Mouse (Mus musculus) natural killer cell, adult 2 months (primary cell): ENCODE data around the gene Hist1h4m.
"Not testable (repeated sequence)": the region's sequence is repeated elsewhere in the genome, so short reads cannot be mapped to it uniquely, and the experiment has no call there.

ENCODE experiments used
- DNase-seq, 2 experiments: peaks; one replicate each; pipeline ENCODE4 v3.0.0; 2022; ENCODE audit warnings: low spot score in 2 of 2

Gene Hist1h4m

DNA sequence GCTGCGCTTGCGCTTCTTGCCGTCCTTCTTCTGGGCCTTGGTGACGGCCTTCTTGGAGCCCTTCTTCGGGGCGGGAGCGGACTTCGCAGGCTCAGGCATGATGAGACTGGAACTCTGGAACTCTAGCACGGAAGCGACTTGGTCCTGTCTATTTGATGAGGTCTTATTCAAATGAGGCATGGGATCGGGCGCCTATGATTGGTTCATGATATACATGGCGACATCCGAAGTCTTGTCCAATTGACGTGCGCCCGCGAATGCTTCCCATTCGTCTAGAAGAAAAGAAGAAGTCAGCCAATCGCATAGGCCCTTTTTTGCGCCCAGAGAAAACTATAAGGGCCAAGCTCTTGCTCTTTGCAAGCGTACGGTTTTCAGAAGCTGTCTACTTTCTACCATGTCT lies 1.5 kb upstream of the Hist1h4m start, which contains the start of the genes Hist1h2bq and Hist1h2ao:
Gene Hist1h2bq (minus strand): TSS at position 125 of the 400 bp plus-strand sequence.
Gene Hist1h2ao (plus strand): TSS at position 393 of the 400 bp plus-strand sequence.
- not testable (repeated sequence) for DNase-seq

DNA sequence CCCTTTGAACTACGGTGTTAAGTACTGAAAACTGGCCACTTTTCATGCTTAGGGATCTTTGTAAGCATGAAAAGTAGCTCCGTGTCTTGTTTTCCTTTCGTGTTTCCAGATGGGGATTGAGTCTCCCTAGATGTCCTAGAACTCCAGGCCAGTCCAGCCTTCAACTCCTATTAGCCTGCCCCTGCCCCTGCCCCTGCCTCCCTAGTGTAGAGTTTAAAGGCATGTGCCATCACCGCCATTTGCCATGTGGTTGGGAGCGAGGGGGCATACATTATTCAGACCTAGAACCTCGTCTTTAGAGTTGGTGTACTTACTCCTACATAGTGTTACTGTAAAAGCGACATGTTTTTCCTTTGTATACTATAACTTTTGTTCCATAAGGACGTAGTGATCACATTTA lies 472 bp upstream of the Hist1h4m start:
- not testable (repeated sequence) for DNase-seq

DNA sequence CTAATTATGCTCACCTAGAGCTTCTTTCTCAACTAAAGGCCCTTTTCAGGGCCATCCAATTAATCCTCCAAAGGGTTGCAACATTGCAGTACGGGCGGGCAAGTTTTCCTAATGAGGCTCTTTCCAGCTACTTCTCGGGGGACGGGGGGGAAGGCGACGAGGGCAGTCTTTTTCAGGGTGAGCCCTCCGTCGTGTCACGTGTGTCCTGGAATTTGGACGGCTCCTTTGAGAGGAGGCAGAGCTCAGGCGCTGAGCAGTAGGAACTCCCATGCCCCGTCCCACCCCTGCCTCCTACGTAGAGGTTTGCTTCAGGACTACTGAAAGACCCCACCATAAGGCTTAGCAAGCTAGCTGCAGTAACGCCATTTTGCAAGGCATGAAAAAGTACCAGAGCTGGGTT lies 546 bp downstream of the Hist1h4m start:
- not testable (repeated sequence) for DNase-seq

DNA sequence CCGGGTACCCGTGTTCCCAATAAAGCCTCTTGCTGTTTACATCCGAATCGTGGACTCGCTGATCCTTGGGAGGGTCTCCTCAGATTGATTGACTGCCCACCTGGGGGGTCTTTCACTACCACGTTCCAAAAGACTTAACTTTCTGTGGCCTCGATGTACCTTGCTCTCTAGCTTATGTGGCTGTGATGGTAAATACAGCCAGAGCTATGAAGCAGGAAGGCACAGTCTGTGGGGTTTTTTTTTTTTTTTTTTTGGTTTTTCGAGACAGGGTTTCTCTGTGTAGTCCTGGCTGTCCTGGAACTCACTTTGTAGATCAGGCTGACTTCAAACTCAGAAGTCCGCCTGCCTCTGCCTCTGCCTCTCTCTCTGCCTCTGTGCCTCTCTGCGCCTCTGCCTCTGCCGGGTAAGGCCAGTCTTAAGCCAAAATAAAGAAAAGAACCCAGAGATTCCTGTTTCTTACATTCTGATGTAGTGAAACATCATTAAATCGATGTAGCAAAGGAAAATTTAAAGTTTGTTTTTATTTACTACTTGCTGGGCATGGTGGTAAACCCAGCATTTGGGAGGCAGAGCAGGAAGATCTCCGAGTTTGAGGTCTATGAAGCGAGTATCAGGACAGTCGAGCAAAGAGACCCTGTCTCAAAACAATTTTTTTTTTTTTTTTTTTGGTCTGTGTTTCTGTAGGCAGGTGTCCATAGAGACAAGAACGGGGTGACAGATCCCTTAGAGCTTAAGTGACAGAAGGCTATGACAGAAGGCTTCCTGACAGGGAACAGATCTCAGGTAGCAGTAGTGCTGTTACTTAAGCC lies 8.7 kb downstream of the Hist1h4m start:
- not testable (repeated sequence) for DNase-seq

DNA sequence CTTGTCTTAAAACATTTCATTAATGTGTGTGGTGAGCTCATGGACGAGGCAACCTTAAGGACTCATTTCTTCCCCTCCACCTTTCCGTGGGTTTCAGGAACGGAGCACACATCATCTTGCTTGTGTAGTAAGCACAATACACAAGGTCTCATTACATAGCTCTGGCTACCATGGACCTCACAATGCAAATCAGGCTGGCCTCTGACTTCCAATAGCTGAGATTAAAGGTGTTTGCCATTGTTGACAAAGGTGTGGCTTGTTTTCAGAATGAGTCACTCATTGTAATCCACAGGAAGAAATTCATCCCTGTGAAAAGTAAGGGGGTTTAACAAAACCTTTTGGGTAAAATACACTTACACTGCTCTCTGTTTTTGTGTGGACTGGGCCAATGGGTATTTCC lies 17.0 kb downstream of the Hist1h4m start:
- DNase-seq, result no peak

DNA sequence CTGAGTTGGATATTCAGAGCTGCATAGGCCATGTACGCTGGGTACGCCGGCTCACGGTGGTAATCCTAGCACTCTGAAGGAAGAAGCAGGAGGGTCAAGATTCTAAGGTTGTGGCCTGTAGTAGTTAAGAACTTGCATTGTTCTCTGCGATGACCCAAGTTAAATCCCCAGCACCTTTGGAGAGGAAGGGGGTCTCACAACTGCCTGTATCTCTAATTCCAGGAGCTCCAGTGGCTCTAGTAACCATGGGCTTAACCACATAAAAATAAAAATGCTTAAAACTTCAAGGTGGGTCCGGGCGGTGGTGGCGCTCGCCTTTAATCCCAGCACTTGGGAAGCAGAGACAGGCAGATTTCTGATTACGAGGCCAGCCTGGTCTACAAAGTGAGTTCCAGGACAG lies 18.8 kb downstream of the Hist1h4m start:
- DNase-seq, result no peak

DNA sequence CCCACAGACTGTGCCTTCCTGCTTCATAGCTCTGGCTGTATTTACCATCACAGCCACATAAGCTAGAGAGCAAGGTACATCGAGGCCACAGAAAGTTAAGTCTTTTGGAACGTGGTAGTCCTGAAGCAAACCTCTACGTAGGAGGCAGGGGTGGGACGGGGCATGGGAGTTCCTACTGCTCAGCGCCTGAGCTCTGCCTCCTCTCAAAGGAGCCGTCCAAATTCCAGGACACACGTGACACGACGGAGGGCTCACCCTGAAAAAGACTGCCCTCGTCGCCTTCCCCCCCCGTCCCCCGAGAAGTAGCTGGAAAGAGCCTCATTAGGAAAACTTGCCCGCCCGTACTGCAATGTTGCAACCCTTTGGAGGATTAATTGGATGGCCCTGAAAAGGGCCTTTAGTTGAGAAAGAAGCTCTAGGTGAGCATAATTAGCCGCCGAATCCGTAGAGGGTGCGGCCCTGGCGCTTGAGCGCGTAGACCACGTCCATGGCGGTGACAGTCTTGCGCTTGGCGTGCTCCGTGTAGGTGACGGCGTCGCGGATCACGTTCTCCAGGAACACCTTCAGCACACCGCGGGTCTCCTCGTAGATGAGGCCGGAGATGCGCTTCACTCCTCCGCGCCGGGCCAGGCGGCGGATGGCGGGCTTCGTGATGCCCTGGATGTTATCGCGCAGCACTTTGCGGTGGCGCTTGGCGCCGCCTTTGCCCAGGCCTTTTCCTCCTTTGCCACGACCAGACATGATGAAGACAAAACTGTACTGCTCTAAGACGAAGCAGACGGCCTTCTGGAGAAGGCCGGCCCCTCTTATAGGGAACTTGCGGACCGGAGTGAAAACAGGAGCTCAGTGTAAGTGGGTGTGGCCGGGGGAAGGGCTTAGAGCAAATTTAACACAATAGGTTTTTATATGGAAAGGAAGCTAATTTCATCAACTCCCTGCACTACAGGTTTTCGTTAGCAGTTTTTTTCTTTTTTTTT lies 20.2 kb downstream of the Hist1h4m start, which contains the start of gene Hist1h4n:
Gene Hist1h4n (minus strand): TSS at position 779 of the 977 bp plus-strand sequence.
- DNase-seq, result peak; percentile 18 to 40

DNA sequence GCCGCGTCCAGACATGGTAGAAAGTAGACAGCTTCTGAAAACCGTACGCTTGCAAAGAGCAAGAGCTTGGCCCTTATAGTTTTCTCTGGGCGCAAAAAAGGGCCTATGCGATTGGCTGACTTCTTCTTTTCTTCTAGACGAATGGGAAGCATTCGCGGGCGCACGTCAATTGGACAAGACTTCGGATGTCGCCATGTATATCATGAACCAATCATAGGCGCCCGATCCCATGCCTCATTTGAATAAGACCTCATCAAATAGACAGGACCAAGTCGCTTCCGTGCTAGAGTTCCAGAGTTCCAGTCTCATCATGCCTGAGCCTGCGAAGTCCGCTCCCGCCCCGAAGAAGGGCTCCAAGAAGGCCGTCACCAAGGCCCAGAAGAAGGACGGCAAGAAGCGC lies 21.9 kb downstream of the Hist1h4m start, which contains the start of the genes Hist1h2ap and Hist1h2br:
Gene Hist1h2ap (minus strand): TSS at position 47 of the 400 bp plus-strand sequence.
Gene Hist1h2br (plus strand): TSS at position 283 of the 400 bp plus-strand sequence.
- DNase-seq, result not testable (repeated sequence)

DNA sequence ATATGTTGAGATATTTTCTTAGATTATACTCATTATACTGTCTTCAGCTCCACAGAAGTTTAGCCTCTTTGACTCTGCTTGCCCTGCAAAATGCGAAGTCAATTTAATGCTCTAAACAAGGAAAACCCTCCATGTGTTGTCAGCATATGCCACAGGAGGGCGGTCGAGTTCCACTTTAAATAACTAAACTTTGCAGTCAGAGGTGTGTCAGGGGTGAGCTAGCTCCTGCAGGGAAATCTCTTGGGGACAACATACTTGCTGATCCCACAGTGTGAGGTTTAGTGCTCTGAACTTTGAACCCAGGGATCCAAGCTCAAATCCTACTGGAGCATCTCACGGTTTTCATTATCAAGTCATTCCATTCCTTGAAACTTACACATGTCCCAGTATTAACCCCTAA lies 29.0 kb downstream of the Hist1h4m start:
- not testable (repeated sequence) for DNase-seq

DNA sequence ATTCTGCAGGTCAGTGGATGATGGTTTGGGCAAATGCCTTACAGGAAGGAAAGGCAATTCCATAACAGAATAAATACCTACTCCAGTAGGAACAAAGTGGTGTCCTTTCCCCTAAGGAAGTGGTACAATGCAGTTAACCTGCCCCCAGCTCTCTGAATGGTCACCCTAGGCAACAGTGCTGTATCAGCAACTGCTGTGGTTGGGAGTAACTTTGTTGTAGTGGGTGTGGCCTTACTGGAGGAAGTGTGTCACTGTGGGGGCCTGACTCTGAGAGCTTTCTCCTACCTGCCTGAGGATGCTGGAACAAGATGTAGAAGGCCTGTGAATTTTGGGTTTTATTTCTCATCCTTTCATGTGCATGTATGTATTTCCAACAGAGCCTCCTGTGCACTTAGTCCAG lies 34.8 kb downstream of the Hist1h4m start:
- not testable (repeated sequence) for DNase-seq

DNA sequence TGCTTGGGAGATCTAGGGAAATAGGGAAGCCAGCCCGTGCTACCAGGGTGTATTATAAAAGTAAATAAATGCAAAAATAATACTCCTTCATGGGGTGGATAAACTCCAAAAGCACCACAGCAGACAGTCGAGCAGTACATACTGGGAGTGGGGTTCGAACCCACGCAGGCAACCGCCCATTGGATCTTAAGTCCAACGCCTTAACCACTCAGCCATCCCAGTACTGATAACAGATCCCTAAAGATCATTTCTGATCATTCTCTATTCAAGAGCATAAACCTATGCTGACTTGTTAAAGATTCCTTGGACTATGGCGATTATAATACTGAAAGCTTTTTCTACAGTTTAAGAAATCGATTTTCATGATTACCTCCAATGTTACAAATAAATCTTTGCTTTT lies 36.3 kb downstream of the Hist1h4m start:
- no peak for DNase-seq

DNA sequence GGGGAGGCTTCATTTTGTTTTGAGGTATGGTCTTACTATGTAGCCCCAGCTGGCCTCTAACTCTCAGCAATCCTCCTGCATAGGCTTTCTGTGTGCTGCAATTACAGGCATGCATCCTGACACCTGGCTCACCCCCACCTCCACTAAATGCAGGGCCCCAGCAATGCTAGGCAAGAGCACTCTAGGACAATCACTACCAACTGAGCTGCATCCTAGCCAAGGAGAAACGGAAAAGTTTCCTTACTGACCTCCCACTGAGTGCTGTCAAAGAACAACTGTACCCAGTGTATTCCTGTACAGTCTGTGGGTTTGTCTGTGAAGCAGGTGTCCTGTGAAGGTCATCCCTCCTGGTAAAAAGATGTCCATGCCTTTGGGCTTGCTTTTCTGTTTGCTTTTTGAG lies 39.1 kb downstream of the Hist1h4m start:
- DNase-seq, result not testable (repeated sequence)

DNA sequence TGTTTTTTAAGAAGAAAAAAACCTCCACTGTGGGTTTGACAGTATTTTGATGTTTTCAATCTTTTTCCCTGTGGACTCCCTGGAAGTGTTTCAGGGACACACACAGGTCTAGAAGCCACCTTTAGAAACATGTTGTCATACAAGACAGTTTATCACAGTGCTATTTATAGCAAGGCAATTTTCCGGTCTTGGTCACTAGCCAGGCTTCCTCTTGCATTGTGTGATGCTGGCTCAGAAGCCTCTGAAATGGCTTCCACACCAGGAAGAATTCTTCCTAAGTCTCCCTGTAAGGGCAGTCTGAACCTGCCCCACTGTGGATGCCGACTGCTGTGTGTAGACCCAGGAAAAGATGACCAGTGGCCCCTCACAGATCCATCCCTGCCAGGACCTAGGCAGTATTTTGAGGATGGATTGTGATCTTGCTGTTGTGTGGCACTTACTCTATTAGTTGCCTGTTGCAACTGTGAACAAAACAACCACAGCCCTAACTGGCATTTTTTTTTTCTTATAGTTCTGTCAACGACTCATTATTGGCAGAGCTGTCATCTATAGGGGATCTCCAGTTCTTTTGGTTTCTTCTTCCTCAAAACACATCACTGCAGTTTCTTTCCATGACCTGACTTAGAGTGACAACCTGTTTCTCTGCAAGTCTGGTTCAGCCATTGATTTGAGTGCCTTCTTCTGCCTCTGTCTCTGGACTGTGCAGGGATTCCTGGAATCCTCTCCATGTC lies 40.8 kb downstream of the Hist1h4m start:
- DNase-seq, result no peak

DNA sequence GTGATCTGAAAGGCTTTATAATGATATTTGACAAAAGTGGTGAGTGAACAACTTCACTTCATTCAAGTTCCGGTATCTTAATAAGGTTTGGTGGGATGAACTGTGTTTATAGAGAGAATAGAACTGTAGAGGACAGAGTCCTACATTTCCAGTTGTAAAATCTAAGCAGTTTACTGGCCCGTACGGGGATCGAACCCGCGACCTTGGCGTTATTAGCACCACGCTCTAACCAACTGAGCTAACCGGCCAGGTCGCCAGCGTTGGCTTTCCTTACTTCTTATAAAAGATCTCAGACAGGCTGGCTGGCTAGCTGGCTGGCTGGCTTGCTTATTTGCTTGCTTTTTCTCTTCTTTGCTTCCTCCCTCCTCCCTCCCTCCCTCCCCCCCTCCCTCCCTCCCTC lies 43.6 kb downstream of the Hist1h4m start:
- DNase-seq, result peak; percentile 61 to 71

DNA sequence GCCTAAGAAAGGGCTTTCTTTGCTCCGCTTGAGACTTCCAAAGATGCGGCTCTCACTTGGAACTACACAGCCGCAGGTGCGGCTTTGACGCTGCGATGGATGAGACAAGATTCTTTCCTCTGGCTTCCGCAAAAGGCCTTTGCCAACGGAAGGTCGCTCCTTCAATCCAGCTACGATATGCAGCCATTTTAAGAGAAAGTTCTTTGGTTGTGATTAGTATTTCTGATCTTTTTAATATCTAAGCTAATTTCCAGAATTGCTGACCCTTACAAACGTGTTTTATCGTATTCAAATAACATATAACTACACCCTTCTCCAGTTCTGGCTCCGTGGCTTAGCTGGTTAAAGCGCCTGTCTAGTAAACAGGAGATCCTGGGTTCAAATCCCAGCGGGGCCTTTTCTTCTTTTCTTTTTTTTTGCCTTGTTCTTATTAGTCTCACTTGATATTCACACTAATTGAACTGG lies 44.2 kb downstream of the Hist1h4m start:
- DNase-seq, result peak; percentile 22 to 25

DNA sequence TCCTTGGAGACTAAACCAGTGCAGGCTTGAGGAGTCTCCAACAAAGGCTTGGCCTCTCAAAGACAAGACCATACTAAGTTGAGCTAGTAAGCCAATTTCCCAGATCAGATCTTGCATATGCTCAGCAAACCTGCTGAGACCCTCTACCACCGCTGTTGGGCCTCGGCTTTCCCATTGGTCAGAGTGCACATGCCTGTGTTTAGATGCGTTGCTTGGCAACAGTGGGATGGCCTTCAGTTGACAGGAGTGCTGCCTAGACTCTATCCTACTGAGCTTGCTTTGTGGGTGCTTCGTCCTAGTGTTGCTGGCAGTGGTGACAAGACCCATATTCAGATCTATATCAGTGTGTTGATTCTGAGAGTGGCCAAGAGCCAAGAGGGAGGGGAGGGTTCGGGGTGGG lies 50.1 kb downstream of the Hist1h4m start:
- no peak for DNase-seq
